Mouse (Mus musculus): ENCODE results near the gene Rnf224. TPM values are rescaled to one million over a fixed set of nuclear protein-coding genes. Genes with fewer than 3 reads are reported as not detected.

Rnf224 gene
- total RNA-seq (2012; rRNA removed) (not detected in 2 replicates), total RNA-seq (2014; rRNA removed) (not detected in 2 replicates), polyA plus RNA-seq (2012; ENCODE audit: insufficient read length, low read depth) (not detected in 2 replicates)

GRCm38 (mm10) chr2:25236614-25237013 lies at the start of gene Rnf224:
Gene Rnf224 (minus strand): TSS chr2:25236787.
- in situ Hi-C loops (cut with MboI; ENCODE audit: low pct_ligation_motif_present, low pct_unique_long_range_greater_than_20kb, low sequenced_read_pairs) (no loop called here), dilution Hi-C loops (cut with MboI; ENCODE audit: extremely low pct_ligation_motif_present, extremely low pct_unique_long_range_greater_than_20kb, low sequenced_read_pairs) (no loop called here)
- Histone ChIP-seq H3K4me3 (replicated peaks in 1 of 3; ENCODE audit: low read depth in 2 of 3, low read length in 2 of 3, poor library complexity in 1 of 3) (no peak within 1 kb of the TSS), H3K27me3 (replicated peaks) (peaks cover 87% of the 10 kb centered on the region), H3K9ac (ENCODE audit: insufficient read depth, low read depth) (no peak within 1 kb of the TSS), H3K4me1 (ENCODE audit: control insufficient read depth in 1 of 2, insufficient read depth in 2 of 2) (peaks cover 11 to 20% of the 10 kb centered on the region in 2 experiments), H3K79me2 (replicated peaks; ENCODE audit: control insufficient read depth, extremely low read depth, insufficient read depth, poor library complexity, severe bottlenecking) (no peaks in the 10 kb centered on the region), H3K4me2 (ENCODE audit: insufficient read depth, low read depth, poor library complexity, severe bottlenecking) (no peak within 1 kb of the TSS), H3K9me3 (replicated peaks; ENCODE audit: low read length) (no peaks in the 10 kb centered on the region), H3K27ac (ENCODE audit: insufficient read depth, low read depth) (no peak within 1 kb of the TSS), H3K36me3 (replicated peaks in 1 of 2; ENCODE audit: control insufficient read depth in 1 of 2, insufficient read depth in 1 of 2, low read length in 1 of 2) (no peaks in the 10 kb centered on the region)
- no peak for DNase-seq (ENCODE audit: extremely low read depth)
- TF ChIP-seq POLR2A (IDR thresholded peaks at IDR 0.05; ENCODE audit: low read depth, low read length) (no peak), ELF1 (IDR thresholded peaks at IDR 0.05; ENCODE audit: low read depth, low read length) (no peak), BHLHE40 (IDR thresholded peaks at IDR 0.05; ENCODE audit: low read depth, low read length) (no peak), CHD2 (IDR thresholded peaks at IDR 0.05; ENCODE audit: low read length) (no peak), PAX5 (IDR thresholded peaks at IDR 0.05; ENCODE audit: low read length) (no peak), JUN (IDR thresholded peaks at IDR 0.05; ENCODE audit: insufficient read depth, low read depth, low read length) (no peak), MEF2A (IDR thresholded peaks at IDR 0.05; ENCODE audit: borderline replicate concordance, low read depth, low read length) (no peak), ZC3H11A (IDR thresholded peaks at IDR 0.05; ENCODE audit: low read depth, low read length) (no peak), TCF12 (IDR thresholded peaks at IDR 0.05; ENCODE audit: low read depth, low read length) (no peak), POLR2AphosphoS2 (IDR thresholded peaks at IDR 0.05; ENCODE audit: low read depth, low read length) (no peak)

- dilution Hi-C loops (cut with MboI; ENCODE audit: extremely low pct_ligation_motif_present, extremely low pct_unique_long_range_greater_than_20kb, low sequenced_read_pairs), result no loop called here
- no peak for DNase-seq (ENCODE audit: extremely low read depth)
- H3K9ac ChIP-seq (ENCODE audit: insufficient read depth, low read depth), result no peak overlapping the region
- TF ChIP-seq ZKSCAN1 (IDR thresholded peaks at IDR 0.05; ENCODE audit: borderline replicate concordance, low read depth, low read length) (no peak), RAD21 (IDR thresholded peaks at IDR 0.05; ENCODE audit: low read depth, low read length) (no peak), CHD2 (IDR thresholded peaks at IDR 0.05; ENCODE audit: low read length) (no peak), GABPA (IDR thresholded peaks at IDR 0.05; ENCODE audit: insufficient replicate concordance, low read depth, low read length) (no peak), MAZ (IDR thresholded peaks at IDR 0.05; ENCODE audit: low read depth, low read length) (no peak), MAX (IDR thresholded peaks at IDR 0.05; ENCODE audit: low read length) (no peak), ETS1 (conservative IDR thresholded peaks at IDR 0.05; ENCODE audit: low read depth, low read length) (no peak), NELFE (IDR thresholded peaks at IDR 0.05; ENCODE audit: low read depth, low read length) (no peak), SMC3 (IDR thresholded peaks at IDR 0.05; ENCODE audit: low read depth, low read length) (no peak), MAFK (IDR thresholded peaks at IDR 0.05; ENCODE audit: insufficient replicate concordance, low read length) (no peak), ZC3H11A (IDR thresholded peaks at IDR 0.05; ENCODE audit: low read depth, low read length) (no peak), USF2 (conservative IDR thresholded peaks at IDR 0.05; ENCODE audit: low read depth, low read length) (no peak), KAT2A (IDR thresholded peaks at IDR 0.05; ENCODE audit: insufficient replicate concordance, low read length) (no peak), HCFC1 (IDR thresholded peaks at IDR 0.05; ENCODE audit: low read depth, low read length) (no peak), MYC (IDR thresholded peaks at IDR 0.05; ENCODE audit: low read depth, low read length) (no peak), ZNF384 (IDR thresholded peaks at IDR 0.05; ENCODE audit: low read depth, low read length) (no peak)
- no peak overlapping the region for H3K4me2 ChIP-seq (ENCODE audit: insufficient read depth, low read depth, poor library complexity, severe bottlenecking)
- H3K27ac ChIP-seq (ENCODE audit: insufficient read depth, low read depth), result no peak overlapping the region
- no peaks in the 10 kb centered on the region for H3K9me3 ChIP-seq (replicated peaks; ENCODE audit: low read length)
- H3K36me3 ChIP-seq (replicated peaks in 1 of 2; ENCODE audit: control insufficient read depth in 1 of 2, insufficient read depth in 1 of 2, low read length in 1 of 2), result peaks cover 34 to 54% of the 10 kb centered on the region in 2 experiments
- H3K27me3 ChIP-seq (replicated peaks), result peaks cover 7% of the 10 kb centered on the region
- no peak overlapping the region for H3K4me3 ChIP-seq (replicated peaks in 1 of 3; ENCODE audit: low read depth in 2 of 3, low read length in 2 of 3, poor library complexity in 1 of 3)
- H3K79me2 ChIP-seq (replicated peaks; ENCODE audit: control insufficient read depth, extremely low read depth, insufficient read depth, poor library complexity, severe bottlenecking), result no peaks in the 10 kb centered on the region
- in situ Hi-C loops (cut with MboI; ENCODE audit: low pct_ligation_motif_present, low pct_unique_long_range_greater_than_20kb, low sequenced_read_pairs), result no loop called here
- peaks cover 0 to 2% of the 10 kb centered on the region in 2 experiments; a peak in 1 of 4 replicates for H3K4me1 ChIP-seq (ENCODE audit: control insufficient read depth in 1 of 2, insufficient read depth in 2 of 2)
These were observed 49.7 kb upstream of the Rnf224 start for GRCm38 (mm10) chr2:25286314-25286713.

All from CH12.LX (cell line).